Mouse (Mus musculus): ENCODE results near the gene Znrd1as.
"Not testable (repeated sequence)": the region's sequence is repeated elsewhere in the genome, so short reads cannot be mapped to it uniquely, and the experiment has no call there.

Znrd1as gene

GRCm38 (mm10) chr17:36950981-36951947 lies 7.1 kb upstream of the Znrd1as start, which contains the start of gene Ppp1r11:
TSS of gene Ppp1r11 (minus strand) at chr17:36951741.
- peak; percentile 92 to 95 for DNase-seq

- peak in 1 of 2 experiments; percentile 7 for DNase-seq
Measured at GRCm38 (mm10) chr17:36952631-36953030, 5.8 kb upstream of the Znrd1as start.

GRCm38 (mm10) chr17:36953062-36953461 lies 5.3 kb upstream of the Znrd1as start:
- DNase-seq = no peak

GRCm38 (mm10) chr17:36958884-36959283 lies 492 bp downstream of the Znrd1as start:
- DNase-seq = peak in 1 of 2 experiments; percentile 9

- no peak for DNase-seq
Measured at GRCm38 (mm10) chr17:36961125-36961524, 2.7 kb downstream of the Znrd1as start.

GRCm38 (mm10) chr17:36966875-36967274 lies 8.5 kb downstream of the Znrd1as start:
- no peak for DNase-seq

- DNase-seq = no peak
Measured at GRCm38 (mm10) chr17:36970316-36970890, 12.0 kb downstream of the Znrd1as start.

GRCm38 (mm10) chr17:36971172-36971850 lies 12.9 kb downstream of the Znrd1as start:
- no peak for DNase-seq

GRCm38 (mm10) chr17:36972791-36973190 lies 14.4 kb downstream of the Znrd1as start:
- peak; percentile 29 to 39 for DNase-seq

GRCm38 (mm10) chr17:36973271-36973787 lies 14.9 kb downstream of the Znrd1as start:
- no peak for DNase-seq

GRCm38 (mm10) chr17:36981221-36981813 lies 22.9 kb downstream of the Znrd1as start, which contains the start of gene 2410137M14Rik:
TSS of gene 2410137M14Rik (minus strand) at chr17:36981237.
- no peak for DNase-seq

- DNase-seq = no peak
Measured at GRCm38 (mm10) chr17:36981845-36982244, 23.5 kb downstream of the Znrd1as start.

- no peak for DNase-seq
Measured at GRCm38 (mm10) chr17:36982253-36983155, 24.1 kb downstream of the Znrd1as start.

- DNase-seq = no peak
Measured at GRCm38 (mm10) chr17:36988475-36988874, 30.1 kb downstream of the Znrd1as start.

GRCm38 (mm10) chr17:36989437-36989836 lies 31.0 kb downstream of the Znrd1as start, which contains the start of gene H2-M5:
TSS of gene H2-M5 (minus strand) at chr17:36989537.
- no peak for DNase-seq

- DNase-seq = not testable (repeated sequence)
Measured at GRCm38 (mm10) chr17:36990630-36991029, 32.2 kb downstream of the Znrd1as start.

- no peak for DNase-seq
Measured at GRCm38 (mm10) chr17:36992336-36993104, 34.1 kb downstream of the Znrd1as start.

- no peak for DNase-seq
Measured at GRCm38 (mm10) chr17:36993770-36994325, 35.5 kb downstream of the Znrd1as start.

GRCm38 (mm10) chr17:36994528-36994927 lies 36.1 kb downstream of the Znrd1as start:
- no peak for DNase-seq

GRCm38 (mm10) chr17:36995448-36995847 lies 37.1 kb downstream of the Znrd1as start:
- DNase-seq = no peak
